Mouse (Mus musculus): ENCODE results near the gene Gm43191. TPM values are rescaled to one million over a fixed set of nuclear protein-coding genes. Genes with fewer than 3 reads are reported as not detected.

The Gm43191 gene
- polyA plus RNA-seq (2015; fragmentation: Nextera tagmentation; extraction: Ambion mirVana) = not detected in 2 replicates

DNA sequence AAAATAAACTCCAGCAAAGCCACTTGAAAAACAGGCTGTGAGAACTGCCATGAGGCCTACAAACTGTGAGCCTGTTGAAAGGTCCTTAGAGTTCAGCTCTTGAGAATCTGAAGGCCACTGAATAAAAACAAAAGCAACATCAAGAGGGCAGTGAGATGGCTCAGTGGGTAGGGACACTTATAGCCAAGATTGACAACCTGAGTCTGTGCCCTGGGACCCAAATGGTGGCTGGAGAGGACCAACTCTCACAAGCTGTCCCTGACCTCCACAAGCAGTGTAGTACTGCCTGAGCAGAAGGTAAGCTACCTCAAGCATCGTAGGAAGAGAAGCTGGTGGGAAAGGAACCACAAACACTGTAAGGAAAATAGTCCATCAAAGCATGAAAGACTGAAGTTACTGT, at the start of gene Gm43191:
Gm43191 (minus strand) TSS at position 101 of the 400 bp plus-strand sequence.
- H3K9me3 ChIP-seq (replicated peaks; ENCODE audit: control insufficient read depth, low read length) = no peaks in the 10 kb centered on the region
- H3K9ac ChIP-seq (ENCODE audit: low read length) = no peak within 1 kb of the TSS
- no peak for ATAC-seq (ENCODE audit: insufficient read depth, low FRiP score)
- H3K4me1 ChIP-seq (ENCODE audit: control insufficient read depth, insufficient read depth, low read length) = no peaks in the 10 kb centered on the region
- no peaks in the 10 kb centered on the region for H3K27me3 ChIP-seq (ENCODE audit: control insufficient read depth, insufficient read depth, low read length)
- H3K36me3 ChIP-seq (ENCODE audit: control insufficient read depth, insufficient read depth, low read length) = peaks cover 9% of the 10 kb centered on the region
- H3K27ac ChIP-seq (ENCODE audit: low read length) = no peak within 1 kb of the TSS
- 91% methylated on average over 1 of the region's 1 CpGs for whole genome bisulfite sequencing
- no peak within 1 kb of the TSS for H3K4me3 ChIP-seq (replicated peaks; ENCODE audit: low read length)
- no peak within 1 kb of the TSS for H3K4me2 ChIP-seq (ENCODE audit: low read depth, low read length)

DNA sequence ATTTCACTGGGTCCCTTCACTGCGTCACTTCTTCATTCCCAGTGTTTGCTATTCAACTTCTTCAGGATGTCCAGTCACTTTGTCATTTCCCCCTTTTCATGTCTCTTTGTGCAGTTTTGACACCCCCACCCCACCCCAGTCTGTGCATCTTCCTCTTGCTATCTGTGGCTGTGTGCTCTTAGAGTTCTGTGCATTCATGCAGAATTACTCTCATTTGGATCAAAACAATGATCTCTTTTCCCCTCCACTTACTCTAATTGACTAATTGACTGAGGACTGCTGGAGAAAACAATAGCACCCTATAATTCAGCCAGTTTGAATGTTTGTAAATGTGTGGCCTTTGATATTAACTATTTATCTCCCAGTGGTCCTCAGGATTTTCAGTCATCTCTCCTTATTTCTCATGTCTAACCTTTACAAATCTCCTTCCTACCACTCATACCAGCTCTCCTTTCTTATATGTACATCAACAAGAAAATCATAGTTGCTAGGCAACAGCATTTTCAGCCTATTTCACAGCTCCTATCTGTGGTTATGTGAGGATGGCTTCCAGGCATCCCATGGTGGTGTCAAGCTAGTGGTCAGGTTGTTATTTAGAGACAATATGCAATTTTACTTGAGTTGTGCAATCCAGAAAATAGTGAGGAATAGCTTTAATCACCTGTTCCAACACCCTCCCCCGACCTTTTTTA, 48.6 kb upstream of the Gm43191 start:
- Histone ChIP-seq H3K4me2 (ENCODE audit: low read depth, low read length) (no peak overlapping the region), H3K9ac (ENCODE audit: low read length) (no peak overlapping the region), H3K36me3 (ENCODE audit: control insufficient read depth, insufficient read depth, low read length) (no peaks in the 10 kb centered on the region), H3K4me1 (ENCODE audit: control insufficient read depth, insufficient read depth, low read length) (no peaks in the 10 kb centered on the region), H3K9me3 (replicated peaks; ENCODE audit: control insufficient read depth, low read length) (no peaks in the 10 kb centered on the region), H3K27ac (ENCODE audit: low read length) (no peak overlapping the region), H3K4me3 (replicated peaks; ENCODE audit: low read length) (no peak overlapping the region), H3K27me3 (ENCODE audit: control insufficient read depth, insufficient read depth, low read length) (no peaks in the 10 kb centered on the region)
- WGBS = 73% methylated on average over 2 of the region's 2 CpGs
- ATAC-seq (ENCODE audit: insufficient read depth, low FRiP score) = no peak

DNA sequence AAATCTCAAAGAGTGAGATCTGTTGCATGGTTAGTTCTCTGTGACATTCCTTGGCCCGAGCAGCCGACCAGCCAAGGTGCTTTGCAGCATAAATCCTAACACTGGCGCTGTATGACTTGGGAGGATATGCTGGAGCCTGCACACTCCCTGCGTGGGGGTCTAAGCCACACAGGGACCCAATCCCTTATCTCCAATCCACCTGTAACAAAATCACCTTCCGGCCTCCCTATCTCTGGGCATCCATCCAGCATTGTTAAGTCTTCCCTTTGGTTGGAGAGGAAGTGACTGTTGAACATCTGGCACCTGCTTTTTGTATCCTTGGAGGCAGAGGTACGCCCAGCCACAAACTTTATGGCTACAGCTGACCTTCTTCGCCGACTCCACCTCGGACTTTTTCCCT, 45.7 kb upstream of the Gm43191 start:
- peak; percentile 26; the same call in 1 of the 2 replicates for ATAC-seq (ENCODE audit: insufficient read depth, low FRiP score)
- Histone ChIP-seq H3K9ac (ENCODE audit: low read length) (no peak overlapping the region), H3K27ac (ENCODE audit: low read length) (no peak overlapping the region), H3K36me3 (ENCODE audit: control insufficient read depth, insufficient read depth, low read length) (no peaks in the 10 kb centered on the region), H3K4me3 (replicated peaks; ENCODE audit: low read length) (no peak overlapping the region), H3K9me3 (replicated peaks; ENCODE audit: control insufficient read depth, low read length) (no peaks in the 10 kb centered on the region), H3K4me1 (ENCODE audit: control insufficient read depth, insufficient read depth, low read length) (no peaks in the 10 kb centered on the region), H3K4me2 (ENCODE audit: low read depth, low read length) (no peak overlapping the region), H3K27me3 (ENCODE audit: control insufficient read depth, insufficient read depth, low read length) (no peaks in the 10 kb centered on the region)
- WGBS = 50% methylated on average over 9 of the region's 9 CpGs

- Histone ChIP-seq H3K27ac (ENCODE audit: low read length) (peak overlapping the region; percentile 33; the same call in 1 of the 2 replicates), H3K4me2 (ENCODE audit: low read depth, low read length) (no peak overlapping the region), H3K9ac (ENCODE audit: low read length) (no peak overlapping the region), H3K4me1 (ENCODE audit: control insufficient read depth, insufficient read depth, low read length) (no peaks in the 10 kb centered on the region), H3K4me3 (replicated peaks; ENCODE audit: low read length) (no peak overlapping the region), H3K9me3 (replicated peaks; ENCODE audit: control insufficient read depth, low read length) (no peaks in the 10 kb centered on the region), H3K27me3 (ENCODE audit: control insufficient read depth, insufficient read depth, low read length) (no peaks in the 10 kb centered on the region), H3K36me3 (ENCODE audit: control insufficient read depth, insufficient read depth, low read length) (no peaks in the 10 kb centered on the region)
- peak; percentile 59; the same call in 1 of the 2 replicates for ATAC-seq (ENCODE audit: insufficient read depth, low FRiP score)
- WGBS = 60% methylated on average over 10 of the region's 10 CpGs
Observed at GRCm38 (mm10) chr3:116723496-116724481, 42.7 kb upstream of the Gm43191 start.

- H3K36me3 ChIP-seq (ENCODE audit: control insufficient read depth, insufficient read depth, low read length) = no peaks in the 10 kb centered on the region
- H3K27ac ChIP-seq (ENCODE audit: low read length) = no peak overlapping the region
- H3K4me3 ChIP-seq (replicated peaks; ENCODE audit: low read length) = no peak overlapping the region
- H3K9me3 ChIP-seq (replicated peaks; ENCODE audit: control insufficient read depth, low read length) = no peaks in the 10 kb centered on the region
- no peaks in the 10 kb centered on the region for H3K4me1 ChIP-seq (ENCODE audit: control insufficient read depth, insufficient read depth, low read length)
- 54% methylated on average over 4 of the region's 4 CpGs for whole genome bisulfite sequencing
- no peaks in the 10 kb centered on the region for H3K27me3 ChIP-seq (ENCODE audit: control insufficient read depth, insufficient read depth, low read length)
- no peak overlapping the region for H3K4me2 ChIP-seq (ENCODE audit: low read depth, low read length)
- H3K9ac ChIP-seq (ENCODE audit: low read length) = no peak overlapping the region
- ATAC-seq (ENCODE audit: insufficient read depth, low FRiP score) = peak; percentile 26; the same call in 1 of the 2 replicates
Observed at GRCm38 (mm10) chr3:116722980-116723379, 41.9 kb upstream of the Gm43191 start.

GRCm38 (mm10) chr3:116718951-116719350, 37.9 kb upstream of the Gm43191 start:
- Histone ChIP-seq H3K4me2 (ENCODE audit: low read depth, low read length) (no peak overlapping the region), H3K9me3 (replicated peaks; ENCODE audit: control insufficient read depth, low read length) (no peaks in the 10 kb centered on the region), H3K9ac (ENCODE audit: low read length) (no peak overlapping the region), H3K4me1 (ENCODE audit: control insufficient read depth, insufficient read depth, low read length) (no peaks in the 10 kb centered on the region), H3K27me3 (ENCODE audit: control insufficient read depth, insufficient read depth, low read length) (no peaks in the 10 kb centered on the region), H3K36me3 (ENCODE audit: control insufficient read depth, insufficient read depth, low read length) (no peaks in the 10 kb centered on the region), H3K4me3 (replicated peaks; ENCODE audit: low read length) (no peak overlapping the region), H3K27ac (ENCODE audit: low read length) (no peak overlapping the region)
- no peak for ATAC-seq (ENCODE audit: insufficient read depth, low FRiP score)
- 58% methylated on average over 3 of the region's 3 CpGs for WGBS

GRCm38 (mm10) chr3:116713031-116713430, 32.0 kb upstream of the Gm43191 start:
- ATAC-seq (ENCODE audit: insufficient read depth, low FRiP score) = no peak
- Histone ChIP-seq H3K4me3 (replicated peaks; ENCODE audit: low read length) (peak overlapping the region; percentile 80), H3K4me1 (ENCODE audit: control insufficient read depth, insufficient read depth, low read length) (peaks cover 6% of the 10 kb centered on the region), H3K4me2 (ENCODE audit: low read depth, low read length) (peak overlapping the region; percentile 78), H3K9ac (ENCODE audit: low read length) (peak overlapping the region; percentile 94), H3K36me3 (ENCODE audit: control insufficient read depth, insufficient read depth, low read length) (no peaks in the 10 kb centered on the region), H3K9me3 (replicated peaks; ENCODE audit: control insufficient read depth, low read length) (no peaks in the 10 kb centered on the region), H3K27me3 (ENCODE audit: control insufficient read depth, insufficient read depth, low read length) (no peaks in the 10 kb centered on the region), H3K27ac (ENCODE audit: low read length) (no peak overlapping the region)
- whole genome bisulfite sequencing = 22% methylated on average over 5 of the region's 5 CpGs

DNA sequence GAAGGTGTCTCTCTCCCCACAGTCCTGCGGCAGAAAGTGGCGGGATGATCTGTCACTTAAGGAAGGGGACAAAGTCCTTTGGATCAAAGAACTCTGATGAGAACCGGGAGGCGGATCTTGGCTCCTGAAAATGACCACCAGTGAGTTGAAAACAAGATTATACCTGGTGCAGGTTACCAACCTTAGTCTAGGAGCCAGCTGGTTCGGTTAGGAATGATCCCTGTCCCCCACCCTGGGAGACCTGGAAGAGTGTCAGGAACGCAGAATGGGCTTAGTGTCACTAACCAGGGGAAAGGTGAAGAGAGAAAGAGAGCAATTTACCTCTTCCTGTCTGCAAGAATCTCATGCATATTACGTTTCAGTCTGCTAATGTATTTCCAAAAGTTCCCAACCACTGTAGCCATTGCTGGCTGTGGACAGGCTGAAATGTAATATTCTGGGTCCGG, 31.4 kb upstream of the Gm43191 start, which contains the start of gene Slc35a3:
Slc35a3 (minus strand) TSS at position 396 of the 446 bp plus-strand sequence.
- no peaks in the 10 kb centered on the region for H3K36me3 ChIP-seq (ENCODE audit: control insufficient read depth, insufficient read depth, low read length)
- peak within 1 kb of the TSS; percentile 94 for H3K9ac ChIP-seq (ENCODE audit: low read length)
- peak within 1 kb of the TSS; percentile 92 for H3K27ac ChIP-seq (ENCODE audit: low read length)
- H3K4me1 ChIP-seq (ENCODE audit: control insufficient read depth, insufficient read depth, low read length) = peaks cover 6% of the 10 kb centered on the region
- ATAC-seq (ENCODE audit: insufficient read depth, low FRiP score) = no peak
- no peaks in the 10 kb centered on the region for H3K27me3 ChIP-seq (ENCODE audit: control insufficient read depth, insufficient read depth, low read length)
- peak within 1 kb of the TSS; percentile 80 for H3K4me3 ChIP-seq (replicated peaks; ENCODE audit: low read length)
- peak within 1 kb of the TSS; percentile 78 for H3K4me2 ChIP-seq (ENCODE audit: low read depth, low read length)
- H3K9me3 ChIP-seq (replicated peaks; ENCODE audit: control insufficient read depth, low read length) = no peaks in the 10 kb centered on the region
- 4% methylated on average over 8 of the region's 8 CpGs for WGBS
